ENCODE assay signal across 17 mouse cellular contexts in genomic region chr9:15804296-15804695, GRCm38 (mm10).
"Had no signal": no experiment of that assay in that cellular context is flagged by ENCODE, and none has a peak within 500 bp of the region (broad histone marks: within the 10 kb centered on the region; RNA-seq: fewer than 3 reads in every experiment).

No protein-coding gene starts in this region.

- H3K9ac ChIP-seq: lung, embryonic 14.5 days; midbrain, embryonic 12.5 days; neural tube, embryonic 13.5 days; neural tube, embryonic 15.5 days had no signal

- H3K36me3 ChIP-seq: midbrain, embryonic 10.5 days; midbrain, embryonic 12.5 days; neural tube, embryonic 13.5 days; neural tube, embryonic 15.5 days had no signal

- H3K9me3 ChIP-seq: midbrain, embryonic 10.5 days; neural tube, embryonic 13.5 days; neural tube, embryonic 15.5 days had no signal

- H3K4me2 ChIP-seq: lung, embryonic 14.5 days; midbrain, embryonic 12.5 days; neural tube, embryonic 13.5 days; neural tube, embryonic 15.5 days had no signal

- H3K4me1 ChIP-seq: midbrain, embryonic 10.5 days; midbrain, embryonic 12.5 days; neural tube, embryonic 13.5 days; neural tube, embryonic 15.5 days had no signal

- H3K27me3 ChIP-seq: midbrain, embryonic 12.5 days; neural tube, embryonic 13.5 days; neural tube, embryonic 15.5 days had no signal

- H3K4me3 ChIP-seq: midbrain, embryonic 10.5 days; midbrain, embryonic 12.5 days; myocyte; neural tube, embryonic 13.5 days; neural tube, embryonic 15.5 days had no signal

- DNase-seq: lung, embryonic 14.5 days; lung, postnatal 10 days; lung, postnatal 4 days; midbrain, embryonic 14.5 days; right cerebral cortex, adult 18-20 months; right cerebral cortex, postnatal 25 days; right cerebral cortex, postnatal 4 days; spleen, adult 18-20 months; thymus, adult 18-20 months; thymus, postnatal 14 days; thymus, postnatal 36 days had no signal

- ATAC-seq: midbrain, embryonic 16.5 days had no signal

- H3K27ac ChIP-seq: midbrain, embryonic 10.5 days; midbrain, embryonic 12.5 days; neural tube, embryonic 13.5 days; neural tube, embryonic 15.5 days had no signal
